Mouse (Mus musculus): ENCODE data around the gene Btg2. TPM values are rescaled to one million over a fixed set of nuclear protein-coding genes. Genes with fewer than 3 reads are reported as not detected.

The Btg2 gene
- polyA plus RNA-seq, 1 experiment from 2014 or later, result 130 TPM

GRCm38 (mm10) chr1:134065241-134065809 is 13.6 kb downstream of the Btg2 start:
- no peaks in the 10 kb centered on the region for H3K9me3 ChIP-seq (ENCODE audit: control insufficient read depth, low read length)
- H3K27ac ChIP-seq (ENCODE audit: low read length), result peak overlapping the region; percentile 99
- ATAC-seq (ENCODE audit: low read depth), result no peak
- H3K36me3 ChIP-seq (ENCODE audit: control insufficient read depth, insufficient read depth, low read length), result no peaks in the 10 kb centered on the region
- 32% methylated on average over 4 of the region's 4 CpGs for WGBS
- H3K4me3 ChIP-seq (ENCODE audit: low read length), result no peak overlapping the region
- H3K4me2 ChIP-seq (ENCODE audit: low read depth, low read length), result no peak overlapping the region
- no peaks in the 10 kb centered on the region for H3K27me3 ChIP-seq (ENCODE audit: control insufficient read depth, insufficient read depth, low read depth, low read length)
- peaks cover 80% of the 10 kb centered on the region for H3K4me1 ChIP-seq (replicated peaks; ENCODE audit: control insufficient read depth, insufficient read depth, low read length)
- H3K9ac ChIP-seq (ENCODE audit: low read length), result no peak overlapping the region

GRCm38 (mm10) chr1:134064296-134064831 is 14.6 kb downstream of the Btg2 start:
- ATAC-seq (ENCODE audit: low read depth), result no peak
- peak overlapping the region; percentile 99 for H3K27ac ChIP-seq (ENCODE audit: low read length)
- no peaks in the 10 kb centered on the region for H3K9me3 ChIP-seq (ENCODE audit: control insufficient read depth, low read length)
- no peak overlapping the region for H3K4me2 ChIP-seq (ENCODE audit: low read depth, low read length)
- 77% methylated on average over 2 of the region's 2 CpGs for WGBS
- no peak overlapping the region for H3K9ac ChIP-seq (ENCODE audit: low read length)
- H3K4me1 ChIP-seq (replicated peaks; ENCODE audit: control insufficient read depth, insufficient read depth, low read length), result peaks cover 83% of the 10 kb centered on the region
- H3K4me3 ChIP-seq (ENCODE audit: low read length), result no peak overlapping the region
- no peaks in the 10 kb centered on the region for H3K36me3 ChIP-seq (ENCODE audit: control insufficient read depth, insufficient read depth, low read length)
- no peaks in the 10 kb centered on the region for H3K27me3 ChIP-seq (ENCODE audit: control insufficient read depth, insufficient read depth, low read depth, low read length)

- H3K4me3 ChIP-seq (ENCODE audit: low read length), result no peak overlapping the region
- 7% methylated on average over 9 of the region's 9 CpGs for WGBS
These were observed 15.2 kb downstream of the Btg2 start for GRCm38 (mm10) chr1:134063773-134064125.

GRCm38 (mm10) chr1:134063086-134063772 is 15.7 kb downstream of the Btg2 start:
- Histone ChIP-seq H3K36me3 (ENCODE audit: control insufficient read depth, insufficient read depth, low read length) (no peaks in the 10 kb centered on the region), H3K4me1 (replicated peaks; ENCODE audit: control insufficient read depth, insufficient read depth, low read length) (peaks cover 78% of the 10 kb centered on the region), H3K27ac (ENCODE audit: low read length) (peak overlapping the region; percentile 99), H3K4me3 (ENCODE audit: low read length) (peak overlapping the region; percentile 4; the same call in 1 of the 2 replicates), H3K4me2 (ENCODE audit: low read depth, low read length) (peak overlapping the region; percentile 39), H3K9me3 (ENCODE audit: control insufficient read depth, low read length) (no peaks in the 10 kb centered on the region), H3K27me3 (ENCODE audit: control insufficient read depth, insufficient read depth, low read depth, low read length) (no peaks in the 10 kb centered on the region), H3K9ac (ENCODE audit: low read length) (peak overlapping the region; percentile 69)
- ATAC-seq (ENCODE audit: low read depth), result peak; percentile 11
- 1% methylated on average over 32 of the region's 33 CpGs for WGBS

More at GRCm38 (mm10) chr1:134063773-134064125, 15.2 kb downstream of the Btg2 start:
- Histone ChIP-seq H3K27ac (ENCODE audit: low read length) (peak overlapping the region; percentile 99), H3K9me3 (ENCODE audit: control insufficient read depth, low read length) (no peaks in the 10 kb centered on the region), H3K9ac (ENCODE audit: low read length) (peak overlapping the region; percentile 69), H3K36me3 (ENCODE audit: control insufficient read depth, insufficient read depth, low read length) (no peaks in the 10 kb centered on the region), H3K4me1 (replicated peaks; ENCODE audit: control insufficient read depth, insufficient read depth, low read length) (peaks cover 79% of the 10 kb centered on the region), H3K27me3 (ENCODE audit: control insufficient read depth, insufficient read depth, low read depth, low read length) (no peaks in the 10 kb centered on the region), H3K4me2 (ENCODE audit: low read depth, low read length) (peak overlapping the region; percentile 39)
- no peak for ATAC-seq (ENCODE audit: low read depth)

- WGBS, result 6% methylated on average over 11 of the region's 11 CpGs
- Histone ChIP-seq H3K4me1 (replicated peaks; ENCODE audit: control insufficient read depth, insufficient read depth, low read length) (peaks cover 72% of the 10 kb centered on the region), H3K9ac (ENCODE audit: low read length) (peak overlapping the region; percentile 70), H3K27ac (ENCODE audit: low read length) (peak overlapping the region; percentile 99), H3K36me3 (ENCODE audit: control insufficient read depth, insufficient read depth, low read length) (no peaks in the 10 kb centered on the region), H3K4me2 (ENCODE audit: low read depth, low read length) (peak overlapping the region; percentile 39), H3K27me3 (ENCODE audit: control insufficient read depth, insufficient read depth, low read depth, low read length) (no peaks in the 10 kb centered on the region), H3K9me3 (ENCODE audit: control insufficient read depth, low read length) (no peaks in the 10 kb centered on the region), H3K4me3 (ENCODE audit: low read length) (0 out of 2 replicates have a peak overlapping the region, but pooled peaks have one; percentile 4)
- peak; percentile 0; the same call in 1 of the 2 replicates for ATAC-seq (ENCODE audit: low read depth)
These were observed 16.4 kb downstream of the Btg2 start for GRCm38 (mm10) chr1:134062411-134063085.

- Histone ChIP-seq H3K4me1 (replicated peaks; ENCODE audit: control insufficient read depth, insufficient read depth, low read length) (peaks cover 70% of the 10 kb centered on the region), H3K4me2 (ENCODE audit: low read depth, low read length) (peak overlapping the region; percentile 73; the same call in 1 of the 2 replicates), H3K27me3 (ENCODE audit: control insufficient read depth, insufficient read depth, low read depth, low read length) (no peaks in the 10 kb centered on the region), H3K27ac (ENCODE audit: low read length) (peak overlapping the region; percentile 99), H3K36me3 (ENCODE audit: control insufficient read depth, insufficient read depth, low read length) (no peaks in the 10 kb centered on the region), H3K9me3 (ENCODE audit: control insufficient read depth, low read length) (no peaks in the 10 kb centered on the region), H3K9ac (ENCODE audit: low read length) (peak overlapping the region; percentile 70), H3K4me3 (ENCODE audit: low read length) (no peak overlapping the region)
- 63% methylated on average over 3 of the region's 3 CpGs for WGBS
- no peak for ATAC-seq (ENCODE audit: low read depth)
These were observed 17.0 kb downstream of the Btg2 start for GRCm38 (mm10) chr1:134061915-134062314.

- Histone ChIP-seq H3K9ac (ENCODE audit: low read length) (peak overlapping the region; percentile 70), H3K36me3 (ENCODE audit: control insufficient read depth, insufficient read depth, low read length) (no peaks in the 10 kb centered on the region), H3K4me2 (ENCODE audit: low read depth, low read length) (peak overlapping the region; percentile 73), H3K4me3 (ENCODE audit: low read length) (peak overlapping the region; percentile 41), H3K9me3 (ENCODE audit: control insufficient read depth, low read length) (no peaks in the 10 kb centered on the region), H3K4me1 (replicated peaks; ENCODE audit: control insufficient read depth, insufficient read depth, low read length) (peaks cover 66% of the 10 kb centered on the region), H3K27me3 (ENCODE audit: control insufficient read depth, insufficient read depth, low read depth, low read length) (no peaks in the 10 kb centered on the region), H3K27ac (ENCODE audit: low read length) (peak overlapping the region; percentile 99)
- WGBS, result 3% methylated on average over 31 of the region's 31 CpGs
- peak; percentile 91 for ATAC-seq (ENCODE audit: low read depth)
These were observed 17.9 kb downstream of the Btg2 start for GRCm38 (mm10) chr1:134060849-134061569.

- Histone ChIP-seq H3K27me3 (ENCODE audit: control insufficient read depth, insufficient read depth, low read depth, low read length) (no peaks in the 10 kb centered on the region), H3K36me3 (ENCODE audit: control insufficient read depth, insufficient read depth, low read length) (no peaks in the 10 kb centered on the region), H3K9ac (ENCODE audit: low read length) (peak overlapping the region; percentile 57), H3K27ac (ENCODE audit: low read length) (peak overlapping the region; percentile 99), H3K4me3 (ENCODE audit: low read length) (peak overlapping the region; percentile 41), H3K9me3 (ENCODE audit: control insufficient read depth, low read length) (no peaks in the 10 kb centered on the region), H3K4me1 (replicated peaks; ENCODE audit: control insufficient read depth, insufficient read depth, low read length) (peaks cover 61% of the 10 kb centered on the region), H3K4me2 (ENCODE audit: low read depth, low read length) (peak overlapping the region; percentile 73)
- 52% methylated on average over 16 of the region's 16 CpGs for WGBS
- no peak for ATAC-seq (ENCODE audit: low read depth)
These were observed 18.9 kb downstream of the Btg2 start for GRCm38 (mm10) chr1:134059739-134060695.

Data from lung, embryonic 16.5 days (tissue).